Mouse (Mus musculus) testis, postnatal 10 days (tissue): ENCODE measurements around the gene Atg7.

Source experiments
- DNase-seq: peaks from one replicate; pipeline ENCODE4 v3.0.0; 2021; ENCODE audit warnings: low spot score

Atg7 gene

DNA sequence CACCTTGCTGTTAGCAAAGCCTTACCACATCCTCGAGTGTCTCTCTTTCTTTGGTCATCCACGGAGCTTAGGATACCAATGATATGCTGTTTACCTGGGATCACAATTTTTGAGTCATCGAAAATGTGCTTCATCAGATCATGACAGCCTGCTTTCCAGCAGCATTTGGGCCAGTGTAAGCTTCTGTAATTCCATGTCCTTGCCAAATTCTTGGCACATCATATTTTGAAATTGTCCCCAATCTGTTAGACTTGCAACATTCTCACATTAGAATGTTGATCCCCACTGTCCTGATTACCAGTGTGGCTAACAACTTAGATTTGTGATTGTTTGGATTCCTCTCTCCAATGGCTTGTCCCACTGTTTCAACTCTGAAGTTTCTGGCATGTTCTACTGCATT is 144.7 kb downstream of the Atg7 start:
- no peak for DNase-seq

DNA sequence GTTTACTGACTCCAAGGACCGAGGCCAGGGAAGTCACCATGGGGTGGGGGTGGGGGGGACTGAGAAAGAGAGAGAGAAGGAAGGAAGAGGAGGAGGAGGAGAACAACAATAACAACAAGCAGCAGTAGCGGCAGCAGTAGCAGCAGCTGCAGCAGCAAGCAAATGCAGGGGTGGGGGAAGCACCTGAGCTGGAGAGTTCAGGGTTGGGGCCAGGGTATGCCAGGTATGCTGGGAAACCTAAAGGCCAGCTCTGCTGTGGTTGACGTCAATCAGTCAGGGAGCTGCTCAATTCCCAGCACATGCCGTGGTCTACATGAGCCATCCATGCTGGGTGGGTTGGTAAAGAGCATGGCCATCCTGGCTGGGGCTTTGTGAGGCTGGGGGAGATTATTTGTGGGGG is 145.8 kb downstream of the Atg7 start:
- DNase-seq = no peak

DNA sequence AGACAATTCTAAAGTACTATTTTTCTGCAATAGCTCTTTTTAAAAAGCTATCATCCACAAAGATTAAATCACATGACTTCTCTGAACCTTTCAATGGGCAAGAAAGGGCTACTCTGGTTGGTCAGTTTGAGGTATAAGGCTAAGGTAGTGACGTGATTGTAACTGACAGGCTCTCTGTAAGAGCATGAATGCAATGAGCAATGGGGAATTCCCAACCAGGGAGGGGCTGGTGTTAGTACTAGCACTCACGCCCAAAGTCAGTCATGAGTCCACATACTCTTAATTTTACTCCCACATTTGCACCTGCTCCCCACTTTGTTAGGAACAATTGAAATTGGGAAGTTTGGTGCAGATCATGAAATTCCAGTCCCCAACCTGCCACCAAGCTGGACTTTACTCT is 147.2 kb downstream of the Atg7 start:
- no peak for DNase-seq

DNA sequence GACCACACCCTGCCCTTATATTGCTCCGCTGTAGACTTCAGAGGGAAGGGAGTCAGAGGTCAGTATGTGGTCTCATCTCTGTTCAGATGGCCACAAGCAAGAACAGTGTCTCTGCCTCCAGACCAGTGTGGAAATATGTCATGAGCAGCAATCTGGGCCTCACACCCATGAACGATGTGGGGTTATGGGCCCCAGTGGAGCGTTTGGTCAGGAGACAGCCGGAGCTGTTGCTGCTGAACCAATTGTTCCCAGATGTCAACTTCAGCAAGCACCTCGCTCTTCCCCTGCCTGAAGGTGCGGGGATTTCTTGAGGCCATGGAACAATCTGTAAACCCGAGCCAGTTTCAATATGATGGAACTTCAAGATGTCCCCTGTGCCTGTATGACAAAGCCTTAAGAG is 148.0 kb downstream of the Atg7 start:
- no peak for DNase-seq

DNA sequence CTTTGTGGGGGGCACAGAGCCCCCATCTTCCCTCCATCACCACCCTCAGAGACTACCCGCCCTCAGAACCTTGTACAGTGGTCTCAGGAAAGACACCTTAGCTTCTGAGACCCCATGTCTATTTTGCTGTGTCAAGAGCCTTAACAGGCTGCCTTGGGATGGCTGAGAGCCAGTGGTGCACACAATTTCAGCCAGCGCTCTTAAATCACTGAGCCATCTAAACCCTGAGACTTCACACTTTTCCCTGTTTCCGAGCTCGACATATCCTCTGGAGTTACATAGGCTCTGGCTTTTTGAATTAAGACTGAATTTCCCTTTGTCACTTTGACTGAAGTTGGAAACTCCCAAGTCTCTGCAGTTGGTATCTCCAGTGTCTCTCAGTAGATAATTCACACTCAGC is 148.9 kb downstream of the Atg7 start:
- no peak for DNase-seq

DNA sequence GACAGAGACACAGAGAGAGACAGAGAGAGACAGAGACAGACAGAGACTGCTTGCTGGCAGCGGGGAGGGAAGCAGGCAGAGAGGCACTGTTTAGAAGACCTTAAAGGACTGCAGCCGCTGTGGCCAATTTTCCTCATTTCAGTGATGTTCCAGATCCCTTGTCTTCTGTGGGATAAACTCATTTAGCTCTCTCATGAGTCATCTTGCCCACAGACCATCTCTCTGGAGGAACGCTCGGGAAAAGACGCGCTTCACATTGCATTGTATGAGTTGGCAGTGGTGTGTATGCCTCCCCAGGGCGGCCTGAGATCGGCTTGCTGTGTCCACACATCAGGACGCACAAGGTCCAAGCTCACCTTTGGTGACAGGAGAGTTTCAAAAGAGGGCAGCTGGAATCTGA is 151.8 kb downstream of the Atg7 start:
- DNase-seq = no peak

DNA sequence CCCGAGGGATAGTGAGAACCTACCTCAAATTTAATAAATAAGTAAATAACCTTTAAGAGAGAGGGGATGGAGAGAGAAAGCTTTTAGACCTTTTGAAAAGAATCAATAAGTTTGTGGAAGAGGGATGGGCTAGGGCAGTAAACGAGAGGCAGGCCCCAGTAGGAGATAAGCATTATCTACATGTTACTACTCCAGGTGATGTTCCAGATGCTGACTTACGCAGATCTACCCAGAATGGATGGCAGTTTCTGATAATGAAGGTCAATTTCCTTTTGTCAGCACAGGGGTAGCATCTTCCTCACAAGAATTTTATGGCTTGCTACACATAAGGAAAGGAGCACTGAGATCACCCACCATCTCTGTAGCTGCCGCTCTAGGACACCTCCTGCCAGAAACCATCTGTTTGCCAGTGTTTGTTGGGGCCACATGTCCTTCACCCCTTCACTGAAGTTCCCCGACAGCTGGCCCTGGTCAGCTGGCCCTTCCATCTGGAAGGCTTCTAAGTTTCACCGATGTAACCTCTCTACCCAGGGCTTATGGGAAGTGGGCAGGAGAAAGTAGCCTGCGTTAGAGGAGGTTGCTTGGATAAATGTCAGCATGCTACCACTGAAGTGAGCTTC is 152.9 kb downstream of the Atg7 start:
- DNase-seq = no peak

DNA sequence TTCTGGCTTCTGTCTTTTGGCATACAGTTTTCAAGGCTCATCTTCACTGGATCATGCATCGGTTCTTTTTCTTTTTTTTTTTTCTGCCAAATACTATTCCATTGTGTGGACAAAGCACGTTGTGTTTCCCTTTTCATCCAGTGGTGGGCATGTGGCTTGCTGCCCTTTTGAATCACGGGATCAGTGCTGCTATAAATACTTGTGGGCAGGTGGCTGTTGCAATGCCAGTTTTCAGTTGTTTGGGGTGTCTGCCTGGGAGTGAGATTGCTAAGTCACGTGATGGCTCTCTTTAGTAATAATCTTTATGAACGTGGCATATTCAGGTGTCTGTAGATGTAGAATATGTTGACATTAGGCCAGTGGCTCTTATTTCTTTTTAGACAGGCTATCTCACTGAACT is 155.0 kb downstream of the Atg7 start:
- no peak for DNase-seq

DNA sequence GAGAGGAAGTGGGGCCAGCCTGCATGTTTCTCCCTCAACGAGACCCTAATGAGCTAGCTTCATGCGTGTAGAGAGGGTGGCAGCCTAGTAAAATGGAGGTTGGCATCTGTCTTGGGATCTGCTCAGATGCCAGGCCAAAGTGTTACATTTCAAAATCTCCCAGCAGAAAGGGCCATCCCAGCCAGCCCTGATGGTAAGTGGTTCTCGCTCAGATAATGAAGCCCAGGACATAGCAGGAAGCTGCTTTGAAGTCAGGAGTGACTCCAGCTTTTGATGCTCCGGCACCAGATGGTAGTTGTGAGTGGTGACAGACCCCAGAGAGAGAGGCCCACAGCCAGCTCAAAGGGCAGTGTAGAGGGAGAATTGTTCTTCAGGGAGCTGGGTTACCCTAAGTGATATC is 155.8 kb downstream of the Atg7 start:
- no peak for DNase-seq

DNA sequence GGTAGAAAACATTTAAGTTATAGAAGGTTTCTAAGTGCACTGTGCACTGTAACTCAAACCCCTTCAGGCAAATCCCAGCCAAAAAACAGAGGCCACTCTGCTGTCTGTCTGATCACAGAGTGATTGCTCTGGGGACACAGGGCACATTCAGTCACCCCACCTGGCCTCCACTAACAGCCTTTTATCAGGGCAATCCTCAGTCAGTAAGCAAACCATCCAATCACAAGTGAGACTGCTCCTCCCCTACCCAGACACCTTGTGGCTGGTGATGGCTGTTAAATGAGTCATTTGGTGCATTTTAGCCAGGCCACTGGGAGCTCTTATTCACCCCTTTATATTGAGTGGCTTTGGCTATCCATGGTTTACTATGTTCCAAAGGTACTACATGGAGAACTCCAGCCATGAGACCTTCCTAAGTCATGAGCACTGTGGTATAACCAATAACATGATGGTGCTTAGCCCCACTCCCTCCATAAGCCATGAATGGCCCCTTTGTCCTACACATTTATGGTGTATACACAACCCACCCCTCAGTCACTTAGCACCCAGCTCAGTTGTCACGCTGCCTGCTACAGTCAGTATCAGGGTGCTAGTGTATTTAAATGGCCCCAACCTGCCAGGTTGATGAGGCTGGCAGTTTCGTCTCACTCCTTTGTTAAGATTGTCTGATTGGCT is 157.5 kb downstream of the Atg7 start:
- no peak for DNase-seq

DNA sequence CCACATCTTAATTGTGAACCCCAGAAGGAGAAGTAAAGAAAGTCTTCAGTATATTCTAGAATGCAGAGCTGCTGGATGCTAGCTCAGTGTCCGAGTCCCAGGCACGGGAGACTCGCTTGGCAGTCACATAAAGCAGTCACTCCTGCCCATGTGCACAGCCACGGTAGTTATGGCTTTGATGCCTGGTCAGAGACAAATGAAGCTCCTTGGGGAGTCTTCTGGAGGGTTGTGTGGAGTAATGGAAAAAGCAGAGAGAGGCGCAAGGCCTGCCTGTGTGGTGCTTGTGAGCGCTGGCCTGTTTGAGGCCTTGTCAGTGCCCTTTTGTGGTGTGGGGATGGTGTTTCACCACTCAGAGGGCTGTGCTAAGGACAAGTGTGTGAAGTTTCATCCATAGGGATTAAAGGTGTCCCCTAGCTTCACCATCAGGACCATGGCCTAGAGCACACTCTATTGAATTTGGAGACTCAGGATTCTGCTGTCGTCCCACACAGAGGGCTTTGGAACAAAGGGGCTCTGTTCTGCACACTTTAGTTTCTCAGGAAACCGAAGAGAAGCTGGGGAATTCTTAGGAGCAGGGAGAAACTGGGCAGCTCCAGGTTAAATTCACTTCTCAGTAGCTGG is 161.1 kb downstream of the Atg7 start:
- no peak for DNase-seq

DNA sequence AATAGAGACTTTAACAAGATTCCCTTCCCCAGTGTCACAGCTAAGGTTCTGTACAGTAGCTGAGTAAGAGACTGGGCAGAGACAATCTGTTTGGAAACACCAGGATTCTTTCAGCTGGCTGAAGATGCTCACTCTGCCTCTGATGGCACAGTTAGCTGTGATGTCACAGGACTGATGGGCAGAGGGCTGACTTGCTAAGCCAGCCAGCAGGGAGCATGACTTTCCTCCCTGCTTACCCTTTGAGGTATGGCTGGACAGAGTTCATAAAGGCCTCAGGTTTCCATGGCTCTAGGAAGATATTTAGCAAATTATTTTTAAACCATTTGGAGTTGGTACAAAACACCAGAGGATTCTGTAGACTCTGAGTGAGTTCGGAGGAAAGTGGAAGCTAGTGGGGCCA is 162.0 kb downstream of the Atg7 start:
- no peak for DNase-seq

DNA sequence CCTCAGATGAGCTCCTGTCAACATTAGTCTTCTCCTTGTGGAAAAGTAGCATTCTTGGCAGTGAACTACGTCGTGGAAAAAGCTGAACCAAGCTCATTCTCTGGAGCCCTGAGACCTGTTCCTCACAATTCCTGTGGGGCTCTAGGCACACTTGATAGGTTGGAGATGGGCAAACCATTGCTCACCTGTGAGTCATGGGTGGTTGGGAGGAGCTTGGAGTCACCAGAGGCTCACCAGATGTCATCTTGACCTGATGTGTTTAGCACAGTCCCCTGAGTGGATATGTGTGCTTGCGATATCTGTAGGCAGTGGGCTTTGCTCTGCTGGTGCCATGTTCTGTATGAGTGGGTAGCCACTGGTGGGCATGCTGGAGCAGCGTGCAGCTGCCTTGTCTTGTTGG is 163.0 kb downstream of the Atg7 start:
- no peak for DNase-seq

DNA sequence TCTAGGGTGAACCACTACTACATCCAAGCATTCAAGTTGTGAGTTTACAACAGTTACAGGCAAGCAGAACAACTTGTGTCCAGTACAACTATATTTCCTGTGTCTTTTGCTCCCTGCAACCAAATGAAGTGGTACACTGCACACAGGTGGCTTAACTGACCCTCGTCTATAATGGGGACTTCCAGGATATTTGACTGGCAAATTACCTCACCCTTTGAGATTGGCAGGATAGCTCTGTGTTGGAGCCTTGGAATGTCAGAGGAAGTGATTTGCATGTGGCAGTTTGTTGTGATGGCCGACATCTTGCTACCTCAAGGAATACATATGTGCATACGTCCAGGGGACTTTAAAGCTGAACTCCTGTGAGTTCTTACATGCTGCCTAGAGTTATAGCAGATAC is 164.6 kb downstream of the Atg7 start:
- DNase-seq = no peak

DNA sequence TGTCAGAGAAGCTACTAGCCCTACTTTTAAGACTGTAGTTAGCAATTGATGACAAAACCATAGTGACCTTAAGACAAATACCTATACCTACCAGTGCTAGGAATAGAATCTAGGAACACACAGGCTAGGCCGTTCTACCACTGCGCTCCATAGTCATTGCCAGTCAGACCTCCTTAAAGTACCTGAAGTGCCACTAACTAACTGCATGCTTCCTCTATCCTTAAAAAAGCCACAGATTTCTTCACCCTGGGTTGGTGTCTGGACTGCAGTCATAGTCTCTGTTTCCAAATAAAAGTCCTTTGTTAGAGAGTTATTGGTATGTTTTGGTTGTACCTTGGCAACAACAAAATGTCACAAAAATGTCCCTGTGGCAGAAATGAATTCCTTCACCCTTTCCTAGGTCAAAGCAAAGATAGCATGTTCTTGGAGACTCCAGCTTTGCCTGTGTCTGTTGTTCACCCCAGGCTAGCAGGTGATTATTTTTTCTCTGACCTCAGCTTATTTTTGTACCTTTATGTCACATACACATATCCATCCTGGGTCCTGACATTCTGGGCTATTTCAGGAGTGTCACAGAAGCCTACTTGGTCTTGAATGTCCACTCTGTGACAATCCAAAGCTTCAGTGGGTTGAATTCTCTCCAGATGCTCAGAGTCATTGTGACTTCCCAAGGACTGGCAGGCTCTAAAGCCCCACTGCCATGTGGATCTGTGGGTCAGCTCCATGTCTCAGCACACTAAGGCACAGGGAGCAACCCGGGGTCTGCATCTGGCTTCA is 165.9 kb downstream of the Atg7 start:
- no peak for DNase-seq

DNA sequence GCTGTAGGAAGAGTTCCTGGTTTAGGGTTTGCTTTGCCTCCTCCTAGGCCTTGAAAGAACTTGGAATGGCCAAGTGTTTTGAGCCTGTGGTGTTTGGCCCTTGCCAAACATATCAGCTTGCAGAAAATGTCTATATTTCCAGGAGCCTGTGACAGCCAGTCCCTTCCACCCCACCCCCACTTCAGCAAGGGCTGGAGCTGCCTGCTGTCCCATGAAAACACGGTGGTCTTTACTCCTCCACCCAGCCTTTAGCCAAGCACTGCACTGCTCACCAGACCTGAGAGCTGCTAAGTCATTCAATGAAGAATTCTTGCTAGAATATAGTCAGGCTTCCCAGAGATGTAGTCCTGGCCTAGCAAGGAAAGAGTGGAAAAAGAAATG is 166.5 kb downstream of the Atg7 start:
- no peak for DNase-seq

DNA sequence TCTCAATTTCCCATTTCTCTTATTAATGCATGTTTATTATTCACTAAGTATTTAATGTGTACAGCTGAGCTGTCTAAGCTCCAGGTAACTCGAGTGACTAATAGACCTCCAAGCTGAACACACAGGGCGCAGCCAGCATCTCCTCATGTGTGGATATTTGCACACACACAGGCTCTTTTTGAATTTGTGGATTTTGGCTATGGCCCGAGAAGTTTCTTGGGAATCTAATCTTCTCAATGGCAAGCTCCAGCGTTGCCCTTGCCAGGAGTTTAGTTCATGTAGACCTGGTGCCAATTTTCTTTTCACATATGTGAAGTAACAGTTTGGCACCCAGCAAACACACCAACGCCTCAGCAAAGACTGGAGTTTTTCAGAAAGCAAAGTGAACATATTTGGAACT is 169.4 kb downstream of the Atg7 start:
- DNase-seq = no peak

DNA sequence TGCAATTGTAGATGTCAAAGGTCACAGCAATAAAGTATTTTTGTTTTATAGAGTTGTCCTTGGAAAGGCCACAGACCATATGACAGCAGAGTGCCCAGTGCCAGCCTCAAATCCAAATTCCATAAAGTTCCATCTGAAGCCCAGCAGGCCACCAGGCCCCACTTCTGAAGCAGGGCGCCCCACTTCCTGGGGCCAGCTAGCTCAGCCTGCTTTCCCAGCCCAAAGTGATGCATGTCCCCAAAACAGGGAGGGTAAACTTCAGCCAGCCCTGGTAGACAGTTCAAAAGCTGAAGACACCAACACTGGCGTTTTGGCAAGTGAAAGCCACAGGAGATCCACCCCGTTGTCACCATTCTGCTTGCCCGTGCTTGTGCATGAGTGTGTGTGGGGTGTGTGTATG is 169.9 kb downstream of the Atg7 start:
- DNase-seq = no peak

DNA sequence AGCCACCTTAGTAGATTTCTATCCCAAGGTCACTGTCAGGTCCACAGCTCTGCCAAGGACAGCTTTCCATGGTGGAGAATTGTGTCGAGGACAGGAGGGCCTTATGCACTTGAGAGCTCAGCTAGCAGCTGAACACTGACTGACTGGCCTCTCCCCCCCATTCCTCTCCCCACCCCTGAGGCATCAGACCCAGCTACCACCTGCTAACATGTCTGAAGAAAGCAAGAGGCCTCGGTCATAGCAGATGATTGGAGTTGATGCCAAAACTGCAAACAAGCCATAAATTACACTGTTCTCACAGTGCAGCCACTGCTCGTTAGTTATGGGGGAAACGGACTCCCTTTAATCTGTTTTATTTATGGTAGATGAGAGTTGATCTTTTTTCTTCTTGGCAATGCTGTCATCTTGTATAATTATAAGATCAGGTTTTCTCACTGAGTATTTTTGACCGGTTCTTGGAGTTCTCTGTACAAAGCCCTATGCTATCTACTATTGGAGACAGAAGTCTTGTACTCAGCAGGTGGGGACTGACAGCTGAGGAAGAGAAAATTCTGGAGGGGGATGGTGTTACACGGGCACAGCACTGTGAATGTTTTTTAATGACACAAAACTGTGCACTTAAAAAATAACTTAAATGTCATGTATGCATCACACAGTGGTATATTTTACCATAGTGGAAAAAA is 171.4 kb downstream of the Atg7 start:
- no peak for DNase-seq

DNA sequence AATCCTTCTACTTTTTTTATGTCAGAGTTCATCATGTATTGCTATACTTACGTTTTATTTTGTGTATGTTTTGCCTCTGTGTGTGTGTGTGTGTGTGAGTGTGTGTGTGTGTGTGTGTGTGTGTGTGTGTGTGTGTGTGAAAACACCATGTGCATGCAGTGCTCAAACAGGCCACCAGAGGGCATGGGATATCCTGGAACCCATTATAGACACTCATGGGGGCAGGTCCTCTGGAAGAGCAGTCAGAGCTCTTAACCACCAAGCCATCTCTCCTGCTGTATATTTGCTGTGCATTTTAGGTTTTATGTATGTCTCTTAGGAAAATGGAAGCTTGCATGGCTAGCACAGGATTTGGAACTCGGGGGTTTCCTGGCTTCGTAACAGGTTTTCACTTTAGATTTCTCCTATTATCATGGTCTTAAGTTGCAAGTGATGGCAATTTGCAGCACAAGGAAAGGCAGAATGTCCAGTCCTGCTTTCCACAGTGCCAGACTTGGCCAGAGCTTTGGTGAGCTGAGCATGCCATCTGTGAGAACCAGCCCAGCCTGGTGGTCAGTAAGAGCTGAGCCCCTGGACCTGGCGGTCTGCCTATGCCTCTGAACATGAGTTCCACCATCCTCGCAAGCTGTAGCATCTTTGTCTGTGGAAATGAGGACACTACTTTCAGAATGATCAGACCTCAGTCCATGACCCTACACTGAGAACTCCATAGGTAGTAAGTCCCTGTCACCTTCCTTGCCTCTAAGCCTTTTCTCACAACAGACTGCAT is 172.2 kb downstream of the Atg7 start:
- no peak for DNase-seq

DNA sequence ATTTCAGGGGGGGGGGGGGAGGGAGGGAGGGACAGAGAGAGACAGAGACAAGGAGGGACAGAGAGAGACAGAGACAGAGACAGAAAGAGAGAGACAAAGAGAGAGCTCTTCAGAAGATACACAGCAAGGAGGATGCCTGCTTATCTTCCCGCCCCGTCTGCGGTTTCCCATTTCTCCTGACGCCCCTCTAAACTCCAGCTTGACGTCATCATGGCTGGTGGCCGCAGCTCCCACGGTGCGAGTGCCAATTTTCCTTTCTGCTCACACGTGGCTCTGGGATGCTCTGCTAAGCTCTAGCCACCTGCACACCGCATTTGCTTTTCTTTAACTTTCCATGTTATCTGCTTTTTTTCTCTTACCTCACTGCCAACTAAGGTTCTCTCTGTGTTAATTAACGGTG is 175.1 kb downstream of the Atg7 start:
- no peak for DNase-seq

DNA sequence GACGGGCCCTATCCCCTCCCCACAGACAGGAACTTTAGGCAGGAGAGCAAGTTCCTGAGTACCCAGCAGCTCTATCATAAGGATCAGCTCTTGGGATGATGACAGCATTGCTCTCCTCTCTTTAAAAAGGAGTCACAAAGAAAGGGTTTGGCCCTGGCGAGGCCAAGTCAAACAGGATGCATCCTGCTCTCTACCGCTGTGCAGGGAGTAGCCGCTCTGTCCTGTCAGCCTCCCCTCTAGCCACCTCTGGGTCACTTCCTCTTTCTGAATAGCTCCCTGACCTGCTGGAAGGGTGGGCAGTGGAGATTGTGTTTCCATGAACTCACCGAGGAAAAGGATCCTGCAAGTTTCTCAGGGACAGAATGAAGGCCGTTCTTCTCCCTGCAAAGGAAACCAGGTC is 175.6 kb downstream of the Atg7 start:
- no peak for DNase-seq
